Mouse (Mus musculus): ENCODE data around the gene Necab3. TPM values are rescaled to one million over a fixed set of nuclear protein-coding genes. Genes with fewer than 3 reads are reported as not detected.
A peak's percentile ranks its signal among the peaks of the same experiment; 100 is the strongest.

Gene Necab3
- polyA plus RNA-seq, 1 experiment from 2014 or later = 25.7 TPM

- Histone ChIP-seq H3K27ac (ENCODE audit: low read depth, low read length) (no peak overlapping the region; the same call in 1 of the 2 replicates), H3K4me1 (ENCODE audit: control insufficient read depth, insufficient read depth, low read depth, low read length) (no peaks in the 10 kb centered on the region), H3K9ac (ENCODE audit: low read depth, low read length) (no peak overlapping the region), H3K4me2 (ENCODE audit: low read length) (no peak overlapping the region), H3K27me3 (replicated peaks; ENCODE audit: control insufficient read depth, insufficient read depth, low read length) (no peaks in the 10 kb centered on the region), H3K36me3 (ENCODE audit: control insufficient read depth, insufficient read depth, low read length) (peaks cover 3% of the 10 kb centered on the region), H3K9me3 (ENCODE audit: control insufficient read depth, low read length) (no peaks in the 10 kb centered on the region), H3K4me3 (ENCODE audit: low read length) (no peak overlapping the region)
- WGBS = 84% methylated on average over 3 of the region's 3 CpGs
- no peak for ATAC-seq
Measured at GRCm38 (mm10) chr2:154516944-154517343, 41.7 kb downstream of the Necab3 start.

- 96% methylated on average over 3 of the region's 3 CpGs for WGBS
- Histone ChIP-seq H3K4me2 (ENCODE audit: low read length) (no peak overlapping the region), H3K9me3 (ENCODE audit: control insufficient read depth, low read length) (no peaks in the 10 kb centered on the region), H3K27ac (ENCODE audit: low read depth, low read length) (no peak overlapping the region), H3K4me1 (ENCODE audit: control insufficient read depth, insufficient read depth, low read depth, low read length) (no peaks in the 10 kb centered on the region), H3K4me3 (ENCODE audit: low read length) (no peak overlapping the region), H3K9ac (ENCODE audit: low read depth, low read length) (no peak overlapping the region), H3K27me3 (replicated peaks; ENCODE audit: control insufficient read depth, insufficient read depth, low read length) (no peaks in the 10 kb centered on the region), H3K36me3 (ENCODE audit: control insufficient read depth, insufficient read depth, low read length) (peaks cover 5% of the 10 kb centered on the region)
- no peak for ATAC-seq
Measured at GRCm38 (mm10) chr2:154510141-154510540, 48.5 kb downstream of the Necab3 start.

- WGBS = 88% methylated on average over 4 of the region's 4 CpGs
- Histone ChIP-seq H3K4me3 (ENCODE audit: low read length) (no peak overlapping the region), H3K4me1 (ENCODE audit: control insufficient read depth, insufficient read depth, low read depth, low read length) (no peaks in the 10 kb centered on the region), H3K9me3 (ENCODE audit: control insufficient read depth, low read length) (no peaks in the 10 kb centered on the region), H3K27ac (ENCODE audit: low read depth, low read length) (no peak overlapping the region), H3K36me3 (ENCODE audit: control insufficient read depth, insufficient read depth, low read length) (peaks cover 5% of the 10 kb centered on the region), H3K27me3 (replicated peaks; ENCODE audit: control insufficient read depth, insufficient read depth, low read length) (no peaks in the 10 kb centered on the region), H3K4me2 (ENCODE audit: low read length) (no peak overlapping the region), H3K9ac (ENCODE audit: low read depth, low read length) (no peak overlapping the region)
- no peak for ATAC-seq
Measured at GRCm38 (mm10) chr2:154508450-154508849, 50.2 kb downstream of the Necab3 start.

GRCm38 (mm10) chr2:154507566-154508283 is 51.0 kb downstream of the Necab3 start:
- Histone ChIP-seq H3K4me3 (ENCODE audit: low read length) (no peak overlapping the region), H3K4me2 (ENCODE audit: low read length) (no peak overlapping the region), H3K36me3 (ENCODE audit: control insufficient read depth, insufficient read depth, low read length) (peaks cover 5% of the 10 kb centered on the region), H3K27ac (ENCODE audit: low read depth, low read length) (no peak overlapping the region), H3K4me1 (ENCODE audit: control insufficient read depth, insufficient read depth, low read depth, low read length) (no peaks in the 10 kb centered on the region), H3K27me3 (replicated peaks; ENCODE audit: control insufficient read depth, insufficient read depth, low read length) (no peaks in the 10 kb centered on the region), H3K9me3 (ENCODE audit: control insufficient read depth, low read length) (no peaks in the 10 kb centered on the region), H3K9ac (ENCODE audit: low read depth, low read length) (no peak overlapping the region)
- 0 out of 2 replicates have a peak, but pooled peaks have one; percentile 50 for ATAC-seq
- WGBS = 67% methylated on average over 9 of the region's 9 CpGs

- Histone ChIP-seq H3K27ac (ENCODE audit: low read depth, low read length) (no peak overlapping the region), H3K9ac (ENCODE audit: low read depth, low read length) (no peak overlapping the region), H3K9me3 (ENCODE audit: control insufficient read depth, low read length) (no peaks in the 10 kb centered on the region), H3K36me3 (ENCODE audit: control insufficient read depth, insufficient read depth, low read length) (peaks cover 5% of the 10 kb centered on the region), H3K4me1 (ENCODE audit: control insufficient read depth, insufficient read depth, low read depth, low read length) (no peaks in the 10 kb centered on the region), H3K4me2 (ENCODE audit: low read length) (no peak overlapping the region), H3K4me3 (ENCODE audit: low read length) (no peak overlapping the region), H3K27me3 (replicated peaks; ENCODE audit: control insufficient read depth, insufficient read depth, low read length) (no peaks in the 10 kb centered on the region)
- ATAC-seq = no peak
- WGBS = 63% methylated on average over 2 of the region's 2 CpGs
Measured at GRCm38 (mm10) chr2:154507076-154507475, 51.6 kb downstream of the Necab3 start.

GRCm38 (mm10) chr2:154500758-154501157 is 57.9 kb downstream of the Necab3 start:
- no peaks in the 10 kb centered on the region for H3K9me3 ChIP-seq (ENCODE audit: control insufficient read depth, low read length)
- H3K4me1 ChIP-seq (ENCODE audit: control insufficient read depth, insufficient read depth, low read depth, low read length) = peaks cover 3% of the 10 kb centered on the region
- no peaks in the 10 kb centered on the region for H3K36me3 ChIP-seq (ENCODE audit: control insufficient read depth, insufficient read depth, low read length)
- WGBS = 88% methylated on average over 3 of the region's 3 CpGs
- ATAC-seq = no peak
- no peaks in the 10 kb centered on the region for H3K27me3 ChIP-seq (replicated peaks; ENCODE audit: control insufficient read depth, insufficient read depth, low read length)
- H3K4me3 ChIP-seq (ENCODE audit: low read length) = no peak overlapping the region
- no peak overlapping the region for H3K27ac ChIP-seq (ENCODE audit: low read depth, low read length)
- no peak overlapping the region for H3K9ac ChIP-seq (ENCODE audit: low read depth, low read length)
- H3K4me2 ChIP-seq (ENCODE audit: low read length) = no peak overlapping the region

GRCm38 (mm10) chr2:154499717-154500247 is 58.9 kb downstream of the Necab3 start:
- Histone ChIP-seq H3K27ac (ENCODE audit: low read depth, low read length) (no peak overlapping the region), H3K4me1 (ENCODE audit: control insufficient read depth, insufficient read depth, low read depth, low read length) (peaks cover 3% of the 10 kb centered on the region), H3K36me3 (ENCODE audit: control insufficient read depth, insufficient read depth, low read length) (no peaks in the 10 kb centered on the region), H3K27me3 (replicated peaks; ENCODE audit: control insufficient read depth, insufficient read depth, low read length) (no peaks in the 10 kb centered on the region), H3K9me3 (ENCODE audit: control insufficient read depth, low read length) (no peaks in the 10 kb centered on the region), H3K4me2 (ENCODE audit: low read length) (no peak overlapping the region), H3K4me3 (ENCODE audit: low read length) (no peak overlapping the region), H3K9ac (ENCODE audit: low read depth, low read length) (no peak overlapping the region)
- WGBS = 96% methylated on average over 2 of the region's 2 CpGs
- no peak for ATAC-seq

- H3K4me3 ChIP-seq (ENCODE audit: low read length) = no peak overlapping the region
- 42% methylated on average over 5 of the region's 5 CpGs for WGBS
- no peak overlapping the region for H3K27ac ChIP-seq (ENCODE audit: low read depth, low read length)
- H3K4me1 ChIP-seq (ENCODE audit: control insufficient read depth, insufficient read depth, low read depth, low read length) = peaks cover 3% of the 10 kb centered on the region
- ATAC-seq = 0 out of 2 replicates have a peak, but pooled peaks have one; percentile 45
- no peaks in the 10 kb centered on the region for H3K36me3 ChIP-seq (ENCODE audit: control insufficient read depth, insufficient read depth, low read length)
- H3K9me3 ChIP-seq (ENCODE audit: control insufficient read depth, low read length) = no peaks in the 10 kb centered on the region
- no peaks in the 10 kb centered on the region for H3K27me3 ChIP-seq (replicated peaks; ENCODE audit: control insufficient read depth, insufficient read depth, low read length)
- H3K4me2 ChIP-seq (ENCODE audit: low read length) = no peak overlapping the region
- no peak overlapping the region for H3K9ac ChIP-seq (ENCODE audit: low read depth, low read length)
Measured at GRCm38 (mm10) chr2:154498571-154498970, 60.1 kb downstream of the Necab3 start.

- Histone ChIP-seq H3K9me3 (ENCODE audit: control insufficient read depth, low read length) (no peaks in the 10 kb centered on the region), H3K4me3 (ENCODE audit: low read length) (no peak overlapping the region), H3K4me2 (ENCODE audit: low read length) (no peak overlapping the region), H3K9ac (ENCODE audit: low read depth, low read length) (no peak overlapping the region), H3K27me3 (replicated peaks; ENCODE audit: control insufficient read depth, insufficient read depth, low read length) (no peaks in the 10 kb centered on the region), H3K4me1 (ENCODE audit: control insufficient read depth, insufficient read depth, low read depth, low read length) (peaks cover 3% of the 10 kb centered on the region), H3K27ac (ENCODE audit: low read depth, low read length) (no peak overlapping the region), H3K36me3 (ENCODE audit: control insufficient read depth, insufficient read depth, low read length) (no peaks in the 10 kb centered on the region)
- no peak for ATAC-seq
- 87% methylated on average over 4 of the region's 4 CpGs for WGBS
Measured at GRCm38 (mm10) chr2:154495021-154495420, 63.7 kb downstream of the Necab3 start.
